Comparison of ENCODE assay signal across 15 mouse cellular contexts in the genomic region with DNA sequence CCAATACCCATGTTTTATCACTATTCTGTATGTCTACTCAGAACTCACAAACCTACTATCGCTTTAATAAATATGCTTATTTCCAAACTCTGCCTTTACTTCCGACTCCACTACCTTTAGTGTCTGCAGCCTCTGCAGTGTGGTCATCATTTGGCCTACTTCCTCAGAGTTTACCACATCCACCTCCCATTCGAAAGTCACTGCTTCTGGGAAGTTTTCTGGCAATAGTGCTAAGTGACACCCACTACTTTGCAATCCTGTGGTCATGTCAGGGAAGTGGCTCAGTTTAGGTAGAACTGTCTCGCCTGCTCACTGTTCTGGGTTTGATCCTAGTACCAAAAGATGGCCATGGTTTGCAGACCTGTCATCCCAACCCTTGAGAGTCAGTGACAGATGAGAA. TPM values are rescaled to one million over a fixed set of nuclear protein-coding genes. Genes with fewer than 3 reads are reported as not detected.
A peak's percentile ranks its signal among the peaks of the same experiment; 100 is the strongest.
DNase-seq lines count a peak whose midpoint lies in the region; ATAC-seq lines count a peak whose summit lies in the region.
"Had no signal": no experiment of that assay in that cellular context is flagged by ENCODE, and none has a peak within 500 bp of the region (broad histone marks: within the 10 kb centered on the region; RNA-seq: fewer than 3 reads in every experiment).

No protein-coding gene starts in this region.

- H3K9me3 ChIP-seq in kidney, embryonic 16.5 days (ENCODE audit: low read length): no peaks in the 10 kb centered on the region
- H3K9me3 ChIP-seq: heart, embryonic 13.5 days; hindbrain, embryonic 13.5 days; limb, embryonic 10.5 days; stomach, embryonic 15.5 days had no signal

- no peak overlapping the region for H3K9ac ChIP-seq in kidney, embryonic 16.5 days (replicated peaks; ENCODE audit: low read length)
- H3K9ac ChIP-seq: heart, embryonic 13.5 days; hindbrain, embryonic 13.5 days; stomach, embryonic 15.5 days had no signal

- DNase-seq in thymus, postnatal 0 days (ENCODE audit: low spot score): peak; percentile 9
- no peak for DNase-seq in thymus, postnatal 14 days
- DNase-seq in brain, adult 2 months (ENCODE audit: low read depth, low spot score): peak; percentile 30
- peak; percentile 39 for DNase-seq in lung, postnatal 25 days (ENCODE audit: low spot score)
- DNase-seq in cerebellum, adult 9-11 months: no peak
- no peak for DNase-seq in urinary bladder, postnatal 36 days (ENCODE audit: low spot score in 2 of 2)
- DNase-seq: kidney, adult 9 months; layer of hippocampus, adult 9-11 months had no signal

- H3K4me3 ChIP-seq in kidney, embryonic 16.5 days (ENCODE audit: low read length): no peak overlapping the region
- H3K4me3 ChIP-seq: heart, embryonic 13.5 days; hindbrain, embryonic 13.5 days; limb, embryonic 10.5 days; myocyte; stomach, embryonic 15.5 days had no signal

- H3K27me3 ChIP-seq in kidney, embryonic 16.5 days (ENCODE audit: insufficient read depth, low read length): no peaks in the 10 kb centered on the region
- H3K27me3 ChIP-seq: heart, embryonic 13.5 days; hindbrain, embryonic 13.5 days; stomach, embryonic 15.5 days had no signal

- H3K4me1 ChIP-seq in kidney, embryonic 16.5 days (ENCODE audit: insufficient read depth, low read length): no peaks in the 10 kb centered on the region
- H3K4me1 ChIP-seq: hindbrain, embryonic 13.5 days; limb, embryonic 10.5 days; stomach, embryonic 15.5 days had no signal

- no peaks in the 10 kb centered on the region for H3K36me3 ChIP-seq in kidney, embryonic 16.5 days (ENCODE audit: insufficient read depth, low read length)
- H3K36me3 ChIP-seq: hindbrain, embryonic 13.5 days; stomach, embryonic 15.5 days had no signal

- H3K27ac ChIP-seq in kidney, embryonic 16.5 days (ENCODE audit: low read length): no peak overlapping the region
- H3K27ac ChIP-seq: heart, embryonic 13.5 days; hindbrain, embryonic 13.5 days; limb, embryonic 10.5 days; macrophage; stomach, embryonic 15.5 days had no signal

- 94% methylated on average over 4 of the region's 4 CpGs for WGBS in kidney, embryonic 16.5 days

- no peak for ATAC-seq in kidney, embryonic 16.5 days (ENCODE audit: low FRiP score, low TSS enrichment)

- H3K4me2 ChIP-seq in kidney, embryonic 16.5 days (replicated peaks; ENCODE audit: low read depth, low read length): no peak overlapping the region
- H3K4me2 ChIP-seq: heart, embryonic 13.5 days; hindbrain, embryonic 13.5 days; stomach, embryonic 15.5 days had no signal

RNA-seq across cellular contexts. Expression of gene Rlf, which starts 17.9 kb away (rescaled TPM):
- 14.4 and 17.7 TPM in 2 replicates for polyA plus RNA-seq in thymus, postnatal 0 days (2015; fragmentation: Nextera tagmentation; extraction: Ambion mirVana)
- 23.8 and 26.3 TPM in 2 replicates for polyA plus RNA-seq in kidney, embryonic 16.5 days (2015; fragmentation: Nextera tagmentation; extraction: Ambion mirVana)

Comparison
In these comparisons a context has a peak if more than half of its experiments do, and no peak if none do; other contexts are left out.
1. DNase-seq: peak in thymus, postnatal 0 days (single experiment), brain, adult 2 months (single experiment) and lung, postnatal 25 days (single experiment); none in thymus, postnatal 14 days (single experiment), cerebellum, adult 9-11 months (single experiment) and urinary bladder, postnatal 36 days (0 of 2).